Mouse (Mus musculus) megakaryocyte, embryonic 14.5 days (primary cell): ENCODE data around the gene Zcchc9.
"Not testable (repeated sequence)": the region's sequence is repeated elsewhere in the genome, so short reads cannot be mapped to it uniquely, and the experiment has no call there.

ENCODE experiments used
- FLI1 ChIP-seq: IDR thresholded peaks from 2 replicates; pipeline ENCODE4 v1.6.1; 2012; ENCODE audit warnings: low read length, inconsistent platforms, mixed read lengths
- GATA1 ChIP-seq: IDR thresholded peaks from 3 replicates; pipeline ENCODE4 v1.6.1; 2012; ENCODE audit warnings: mixed read lengths, low read length, inconsistent platforms, borderline replicate concordance

GRCm38 (mm10) chr13:91763654-91764053 is 43.9 kb downstream of the Zcchc9 start:
- not testable (repeated sequence) for TF ChIP-seq GATA1, FLI1
